Mouse (Mus musculus) MEL-GATA-1-ER (cell line): ENCODE results near the gene Mmp19.

Source experiments
- DNase-seq: peaks from one replicate; pipeline ENCODE4 v3.0.0-alpha.2; 2012; ENCODE audit warnings: low read depth; ENCODE audit errors: extremely low read depth

Gene Mmp19

DNA sequence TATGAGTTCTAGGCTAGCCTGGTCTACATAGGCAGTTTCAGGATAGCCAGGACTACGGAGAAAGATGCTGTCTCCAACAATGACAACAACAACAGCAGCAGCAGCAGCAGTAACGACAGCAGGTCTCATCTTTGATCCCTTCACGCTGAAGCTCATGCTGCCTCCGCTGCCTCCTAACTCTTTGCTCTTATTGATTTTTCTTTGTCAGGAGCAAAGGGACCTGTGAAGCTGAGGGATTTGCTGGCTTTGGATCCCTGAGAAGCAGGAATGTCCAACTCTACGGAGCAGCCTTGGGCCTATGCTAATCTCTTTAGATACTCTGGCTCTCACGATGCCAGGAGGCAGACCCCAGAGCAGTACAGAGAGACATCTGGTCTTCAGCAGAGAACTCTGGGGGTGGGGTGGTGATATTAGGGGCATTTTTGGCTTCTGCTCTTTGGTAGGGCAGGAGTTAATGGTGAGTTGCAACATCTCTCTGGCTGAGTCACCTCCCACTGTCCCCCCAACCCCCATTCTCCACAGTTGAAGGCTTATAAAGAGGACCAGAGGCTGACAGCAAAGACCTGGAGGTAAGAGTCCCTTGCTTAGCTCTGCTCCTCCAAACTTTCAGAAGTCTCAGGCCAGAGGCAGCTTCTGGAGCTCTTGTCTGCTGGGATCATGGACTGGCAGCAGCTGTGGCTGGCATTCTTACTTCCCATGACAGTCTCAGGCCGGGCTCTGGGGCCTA is at the start of gene Mmp19:
Mmp19 (plus strand) TSS at position 513 of the 727 bp plus-strand sequence.
- no peak for DNase-seq

DNA sequence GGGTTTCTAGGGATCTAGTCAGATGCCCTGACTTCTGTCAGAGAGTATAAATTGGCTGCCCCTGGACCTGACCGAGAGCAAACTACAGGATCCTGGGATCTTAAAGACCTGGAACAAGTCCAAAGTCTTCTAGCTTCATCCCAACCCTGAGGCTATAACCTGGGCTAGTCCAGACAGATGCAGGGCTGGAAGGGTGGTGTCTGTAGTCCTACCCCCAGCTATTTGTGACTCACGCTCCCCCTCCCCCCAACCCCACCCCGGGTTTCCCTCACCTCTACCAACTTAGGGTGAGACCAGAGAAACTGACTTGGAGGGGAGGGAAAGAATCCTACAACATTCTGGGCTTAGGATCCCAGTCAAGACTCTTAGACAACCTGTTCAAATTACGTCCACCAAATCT is 48.1 kb upstream of the Mmp19 start:
- DNase-seq = no peak

DNA sequence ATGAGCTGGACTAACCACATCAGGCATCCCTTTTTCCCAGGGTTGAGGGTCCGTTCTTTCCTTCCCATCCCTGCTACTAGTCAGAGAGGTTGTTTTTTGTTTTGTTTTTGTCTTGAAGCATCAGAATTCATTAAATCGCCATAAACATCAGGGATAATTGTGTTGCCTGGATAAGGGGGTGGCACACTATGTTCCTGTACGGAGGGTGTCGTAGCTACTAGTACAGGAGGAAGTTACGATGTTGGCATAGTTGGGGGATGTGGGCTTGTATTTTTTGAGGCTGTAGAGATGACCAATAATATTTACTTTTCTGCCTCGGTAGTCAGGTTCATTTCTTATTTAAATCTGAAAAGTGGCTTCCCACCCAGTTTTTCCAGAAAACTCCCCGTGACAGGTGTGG is 47.5 kb upstream of the Mmp19 start:
- no peak for DNase-seq

DNA sequence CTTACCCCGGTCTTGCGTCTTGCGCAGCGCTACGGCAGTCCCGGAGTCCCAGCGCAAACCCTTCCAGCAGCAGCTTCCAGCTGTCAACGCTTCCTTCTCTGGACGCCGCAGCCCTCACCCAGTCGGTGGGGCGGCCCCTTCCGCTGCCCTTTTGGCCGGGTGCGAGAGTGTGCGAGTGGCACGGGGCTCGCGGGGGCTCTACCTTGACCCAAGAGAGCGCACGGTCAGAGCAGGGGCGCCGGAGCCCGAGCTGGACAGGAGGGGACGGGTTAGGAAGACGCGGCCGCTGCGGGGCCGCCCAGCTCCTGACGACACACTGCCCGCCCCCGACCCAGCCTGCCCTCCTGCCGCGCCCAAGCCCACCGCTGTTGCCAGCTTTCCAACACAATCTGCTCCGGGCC is 46.9 kb upstream of the Mmp19 start:
- no peak for DNase-seq

DNA sequence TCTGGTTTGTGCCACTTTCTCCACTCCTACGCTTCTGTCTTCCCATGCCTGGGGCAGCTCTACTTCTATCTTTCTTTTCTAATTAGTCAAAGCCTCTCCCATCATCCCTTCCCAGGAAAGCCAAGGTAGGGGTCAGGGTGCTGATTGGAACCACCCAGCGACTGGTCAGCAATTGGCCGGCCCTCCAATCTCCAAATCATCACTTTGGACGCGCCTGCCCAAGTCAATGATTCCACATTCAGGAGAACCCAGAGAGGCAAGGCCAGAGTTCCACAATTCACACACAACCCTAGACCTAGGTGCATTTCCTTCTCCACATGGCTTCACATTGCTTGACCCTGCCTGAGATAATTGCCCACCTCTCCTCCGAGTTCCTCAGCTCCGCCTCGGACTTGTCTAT is 46.5 kb upstream of the Mmp19 start:
- no peak for DNase-seq

DNA sequence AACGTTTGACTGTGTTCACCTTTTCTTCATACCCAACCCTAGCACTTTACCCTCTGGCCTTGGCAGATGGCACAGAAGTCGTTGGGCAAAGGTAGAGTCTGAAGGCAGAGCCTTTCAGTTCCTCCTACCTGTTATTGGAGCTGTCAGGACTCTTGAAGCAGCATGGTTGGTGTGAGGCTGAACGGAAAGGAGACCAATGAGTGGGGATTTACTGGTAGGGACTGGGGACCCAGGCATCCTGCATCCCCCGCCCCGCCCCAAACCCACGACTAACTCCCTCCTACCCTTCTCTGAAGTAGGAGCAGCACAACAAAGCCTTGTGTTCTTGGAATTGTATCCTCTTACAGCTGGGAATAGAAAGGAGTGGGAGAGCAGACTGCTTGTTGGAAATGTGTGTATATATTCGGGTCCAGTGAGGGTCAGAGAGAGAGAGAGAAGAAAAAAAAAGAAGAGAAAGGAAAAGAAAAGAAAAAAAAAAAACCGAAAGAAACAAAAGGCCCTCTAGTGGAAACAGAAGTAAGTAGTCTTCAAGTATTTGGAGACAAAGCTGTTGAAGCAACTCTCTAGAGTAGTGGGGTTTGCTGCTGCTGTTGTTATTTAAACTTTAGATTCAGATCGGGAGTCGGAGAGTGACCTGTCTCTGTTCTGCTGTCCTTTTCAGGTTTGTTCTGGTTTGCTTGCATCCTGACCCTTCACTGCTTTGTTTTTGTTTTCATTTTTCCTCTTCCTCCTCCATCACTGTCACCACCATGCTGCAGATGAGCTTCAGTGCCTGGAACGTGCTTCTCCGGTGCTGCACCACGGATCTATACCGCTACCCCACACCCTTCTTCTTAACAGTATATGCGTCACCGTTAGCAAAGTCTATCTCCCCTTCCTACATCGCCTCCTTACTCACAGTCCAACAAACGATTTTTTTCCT is 45.8 kb upstream of the Mmp19 start, which contains the start of gene Dgka:
Dgka (minus strand) TSS at position 176 of the 922 bp plus-strand sequence.
- DNase-seq = peak; percentile 53

DNA sequence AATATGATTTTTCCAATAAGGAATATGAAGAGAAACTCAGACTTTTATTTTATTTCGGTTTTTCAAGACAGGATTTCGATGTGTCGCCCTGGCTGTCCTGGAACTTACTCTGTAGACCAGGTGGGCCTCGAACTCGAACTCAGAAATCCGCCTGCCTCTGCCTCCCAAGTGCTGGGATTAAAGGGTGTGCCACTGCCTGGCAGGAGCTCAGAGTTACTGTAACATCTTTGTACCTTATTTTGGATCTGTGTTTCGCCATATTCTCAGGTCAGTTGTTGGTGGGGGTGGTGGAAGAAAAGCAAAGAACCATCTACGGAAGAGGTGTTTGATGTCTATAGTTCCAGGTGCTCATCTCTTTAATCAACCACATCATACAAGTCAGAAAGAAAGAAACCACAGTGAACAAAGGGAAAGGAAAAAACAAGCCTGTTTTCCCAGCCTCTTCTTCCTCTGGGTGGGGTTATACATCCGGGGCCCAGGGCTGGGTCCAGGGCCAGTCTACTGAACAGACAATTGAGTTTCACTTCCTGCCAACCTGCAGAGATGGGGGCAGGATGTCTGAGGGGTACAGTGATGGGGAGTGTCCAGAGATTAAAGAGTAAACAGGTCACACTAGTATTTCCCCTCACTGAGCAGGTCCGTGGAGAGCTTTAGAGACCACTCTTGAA is 44.6 kb upstream of the Mmp19 start:
- DNase-seq = no peak

DNA sequence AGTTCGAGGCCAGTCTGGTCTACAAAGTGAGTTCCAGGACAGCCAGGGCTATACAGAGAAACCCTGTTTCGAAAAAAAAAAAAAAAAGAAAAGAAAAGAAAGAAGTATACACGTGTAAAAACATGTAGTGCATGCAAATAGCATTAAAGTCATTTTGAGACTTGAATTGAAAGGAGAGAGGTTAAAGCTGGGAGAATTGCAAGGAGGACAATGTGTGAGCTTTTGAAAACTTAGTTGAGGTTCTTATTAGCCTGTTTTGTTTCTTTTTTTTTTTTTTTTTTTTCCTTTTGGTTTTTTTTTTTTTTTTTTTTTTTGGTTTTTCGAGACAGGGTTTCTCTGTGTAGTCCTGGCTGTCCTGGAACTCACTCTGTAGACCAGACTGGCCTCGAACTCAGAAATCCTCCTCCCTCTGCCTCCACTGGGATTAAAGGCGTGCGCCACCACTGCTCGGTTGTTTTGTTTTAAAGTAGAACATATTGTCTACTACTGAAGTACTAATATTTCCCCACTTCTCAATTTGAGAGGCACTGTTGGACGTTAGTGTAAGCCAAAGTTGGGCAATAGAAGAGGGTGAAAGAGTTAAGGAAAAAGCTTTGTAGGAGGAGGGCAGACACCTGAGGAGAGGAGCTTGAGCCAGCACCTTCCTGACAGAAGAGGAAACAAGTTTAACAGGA is 43.6 kb upstream of the Mmp19 start:
- no peak for DNase-seq

DNA sequence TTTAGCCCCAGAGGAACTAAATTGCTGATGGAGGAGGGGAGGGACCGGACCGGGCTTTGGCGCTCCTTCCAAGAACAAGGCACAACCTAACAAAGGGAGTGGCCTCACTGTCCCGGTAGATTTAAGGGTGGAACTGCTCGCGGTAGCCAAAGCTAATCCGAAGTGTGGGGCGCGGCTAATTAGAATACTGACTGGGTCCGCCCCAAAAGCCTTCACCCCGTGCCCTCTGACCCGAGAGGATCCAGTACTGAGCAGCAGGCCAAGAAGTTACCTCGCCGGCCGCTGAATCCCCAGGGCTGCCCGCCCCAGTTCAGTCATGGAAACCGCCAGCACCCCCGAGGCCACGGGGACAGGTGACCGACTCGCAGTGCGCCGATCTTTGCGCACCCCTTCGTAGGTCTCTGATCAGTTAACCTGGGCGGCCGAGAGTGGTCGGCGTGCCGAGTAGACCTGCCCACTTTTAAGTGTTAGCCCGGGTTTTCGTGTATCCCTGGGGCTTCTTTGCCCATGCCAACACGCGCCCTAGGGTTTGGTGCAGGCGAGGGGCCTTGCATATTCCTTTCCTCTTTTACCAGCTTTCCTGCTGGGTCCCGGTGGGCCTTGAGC is 43.0 kb upstream of the Mmp19 start, which contains the start of gene Pym1:
Pym1 (plus strand) TSS at position 244 of the 606 bp plus-strand sequence.
- DNase-seq = peak; percentile 82

DNA sequence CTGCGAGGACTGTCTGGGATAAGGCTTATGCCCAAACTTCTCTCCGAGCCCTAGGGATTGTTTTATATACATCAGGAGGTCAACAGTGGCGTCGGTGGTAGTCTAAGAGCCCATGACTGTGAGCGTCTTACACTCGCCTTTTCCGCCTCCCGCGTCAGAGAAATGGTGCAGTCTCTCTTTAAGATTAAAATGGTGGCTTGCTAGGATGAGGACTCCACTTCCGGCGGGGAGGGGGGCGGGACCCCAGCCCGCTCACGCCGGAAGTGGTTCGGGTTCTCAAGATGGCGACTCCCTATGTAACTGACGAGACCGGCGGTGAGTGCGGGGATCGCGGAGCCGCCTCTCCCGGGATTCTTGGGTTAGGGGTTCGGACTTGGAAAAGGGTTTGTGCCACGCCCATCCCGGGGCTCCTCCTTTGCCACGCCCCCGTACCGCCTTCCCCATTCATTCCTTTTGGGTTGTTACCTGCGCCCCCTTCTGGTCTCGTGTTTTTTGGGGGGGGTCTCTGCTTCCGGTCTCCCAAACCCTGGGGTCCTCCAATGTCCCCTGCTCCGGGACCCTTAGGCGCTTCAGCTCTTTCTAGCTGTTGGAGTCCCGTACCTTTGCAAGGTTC is 42.4 kb upstream of the Mmp19 start:
- peak; percentile 83 for DNase-seq

DNA sequence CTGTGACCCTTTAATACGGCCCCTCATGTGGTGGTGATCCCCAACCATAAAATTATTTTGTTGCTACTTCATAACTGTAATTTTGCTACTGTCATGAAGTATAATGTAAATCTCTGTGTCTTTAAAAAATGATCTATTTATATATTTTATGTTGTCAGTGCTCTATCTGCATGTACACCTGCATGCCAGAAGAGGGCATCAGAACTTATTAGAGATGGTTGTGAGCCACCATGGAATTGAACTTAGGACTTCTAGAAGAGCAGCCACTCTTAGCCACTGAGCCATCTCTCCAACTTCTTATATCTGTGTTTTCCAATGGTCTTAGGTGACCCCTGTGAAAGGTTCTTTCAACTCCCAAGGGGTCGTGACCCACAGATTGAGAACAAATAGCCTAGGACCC is 17.8 kb upstream of the Mmp19 start:
- DNase-seq = no peak

DNA sequence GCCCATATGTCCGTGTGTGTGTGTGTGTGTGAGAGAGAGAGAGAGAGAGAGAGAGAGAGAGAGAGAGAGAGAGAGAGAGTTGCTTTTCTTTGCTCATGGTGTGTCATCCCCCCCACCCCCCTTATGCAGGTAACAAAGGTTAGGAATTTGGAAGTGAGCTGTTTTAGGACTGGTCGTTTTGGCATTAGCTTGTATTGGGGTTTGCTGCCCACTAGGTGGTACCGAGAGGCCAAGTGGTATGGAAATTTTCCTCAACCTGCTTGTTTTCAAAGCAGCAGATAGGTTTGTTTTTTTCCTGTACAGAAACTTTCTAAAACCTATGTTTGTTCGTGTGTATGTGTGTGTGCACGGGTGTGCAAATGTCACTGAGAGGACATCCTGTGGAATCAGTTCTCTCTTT is 17.0 kb upstream of the Mmp19 start:
- no peak for DNase-seq

DNA sequence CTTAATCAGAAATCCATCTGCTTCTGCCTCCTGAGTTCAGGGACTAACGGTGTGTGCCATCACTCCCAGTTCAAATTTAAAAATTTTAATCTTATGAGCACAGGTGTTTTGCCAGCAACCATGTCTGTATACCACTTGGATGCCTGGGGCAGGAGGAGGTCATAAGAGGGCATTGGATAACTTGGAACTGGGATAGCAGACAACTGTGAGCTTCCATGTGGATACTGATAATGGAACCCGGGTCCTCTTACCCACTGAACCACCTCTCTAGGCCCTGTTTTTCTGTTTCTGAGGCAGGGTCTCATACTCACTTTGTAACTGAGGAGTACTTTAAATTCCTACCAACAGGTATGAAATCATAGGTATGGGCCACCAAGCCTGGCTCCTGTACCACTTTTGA is 12.3 kb upstream of the Mmp19 start:
- no peak for DNase-seq

DNA sequence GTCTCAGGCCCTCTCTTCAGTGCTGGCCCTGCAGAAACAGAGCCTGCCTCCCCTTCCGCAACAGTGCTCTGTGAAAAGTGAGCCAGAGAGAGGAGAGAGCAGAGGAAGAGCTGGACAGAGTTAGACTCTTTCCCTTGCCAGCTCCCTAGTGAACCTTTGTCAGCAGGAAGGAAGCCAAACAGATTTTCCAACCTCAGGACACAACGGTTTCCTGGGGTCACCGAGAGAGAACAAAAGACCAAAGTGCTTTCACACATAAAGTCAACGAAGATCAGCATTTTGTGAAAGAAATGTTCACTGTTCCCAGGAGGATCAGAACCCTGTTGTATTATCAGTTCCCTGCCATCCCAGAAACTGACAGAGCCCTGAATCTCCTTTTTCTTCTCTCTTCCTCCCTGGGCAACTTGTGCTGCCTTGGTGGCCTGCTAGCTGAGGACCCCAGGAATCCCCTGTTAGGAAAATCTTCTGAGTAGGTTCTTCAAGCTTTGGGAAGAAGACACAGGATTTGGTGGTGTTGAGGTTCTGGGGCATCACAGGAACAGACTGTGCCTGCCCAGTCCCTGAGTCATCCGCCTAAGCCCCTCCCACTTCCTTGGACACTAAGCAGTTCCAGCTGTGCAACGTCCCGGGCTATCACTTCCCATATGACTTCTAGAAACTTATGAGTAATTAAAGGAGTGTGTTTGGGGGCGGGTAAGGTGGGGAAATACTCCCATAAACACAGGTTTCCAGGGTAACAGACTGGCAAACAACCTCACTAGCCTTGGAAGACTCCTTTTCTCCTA is 11.5 kb upstream of the Mmp19 start:
- peak; percentile 44 for DNase-seq

DNA sequence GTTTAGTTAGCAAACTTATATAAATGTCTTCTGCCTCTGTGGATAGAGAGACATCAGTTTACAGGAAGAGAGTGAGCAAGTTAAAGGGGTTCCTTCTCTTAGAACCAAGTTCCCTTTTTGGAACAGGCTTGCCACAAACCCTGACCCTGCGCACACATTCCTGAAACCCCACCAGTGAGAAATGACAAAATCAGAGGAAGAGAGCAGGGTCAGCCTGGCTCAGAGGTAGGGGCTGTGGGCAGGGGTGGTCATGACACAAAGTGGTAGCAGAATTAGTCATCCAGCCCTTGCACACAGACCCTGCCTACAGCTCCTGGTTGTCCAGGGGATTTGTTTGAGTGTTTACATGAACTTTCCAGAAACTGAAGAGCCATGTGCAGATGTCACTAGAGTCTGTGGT is 10.5 kb upstream of the Mmp19 start:
- DNase-seq = no peak

DNA sequence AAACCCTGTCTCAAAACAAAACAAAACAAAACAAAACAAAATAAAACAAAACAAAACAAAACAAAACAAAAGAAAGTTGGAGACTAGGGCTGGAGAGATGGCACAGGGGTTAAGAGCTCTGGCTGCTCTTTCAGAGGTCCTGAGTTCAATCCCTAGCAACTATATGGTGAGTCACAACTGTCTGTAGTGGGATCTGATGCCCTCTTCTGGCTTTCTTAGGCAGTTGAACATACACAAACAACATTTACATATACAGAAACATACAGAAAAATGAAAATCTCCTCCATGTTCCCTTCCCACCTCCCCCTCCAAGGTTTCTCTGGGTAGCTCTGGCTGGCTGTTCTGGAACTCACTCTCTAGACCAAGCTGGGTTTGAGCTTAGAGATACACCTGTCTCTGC is 1.3 kb downstream of the Mmp19 start:
- DNase-seq = no peak

DNA sequence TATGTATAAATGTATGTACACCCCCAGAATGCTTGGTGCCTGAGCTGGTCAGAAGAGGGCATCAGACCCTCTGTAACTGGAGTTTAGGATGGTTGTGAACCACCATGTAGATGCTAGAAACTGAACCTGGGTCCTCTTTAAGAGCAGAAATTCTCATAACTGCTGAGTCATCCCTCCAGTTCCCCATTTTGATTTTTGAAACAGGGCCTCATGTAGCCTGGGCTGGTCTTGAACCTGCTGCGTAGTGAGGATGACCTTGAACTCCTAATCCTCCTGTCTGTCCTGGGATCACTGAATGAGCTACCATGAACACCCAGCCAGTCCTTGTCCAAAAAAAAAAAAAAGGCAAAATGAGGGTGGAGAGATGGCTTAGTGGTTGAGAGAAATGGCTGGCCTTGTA is 2.5 kb downstream of the Mmp19 start:
- peak; percentile 52 for DNase-seq

DNA sequence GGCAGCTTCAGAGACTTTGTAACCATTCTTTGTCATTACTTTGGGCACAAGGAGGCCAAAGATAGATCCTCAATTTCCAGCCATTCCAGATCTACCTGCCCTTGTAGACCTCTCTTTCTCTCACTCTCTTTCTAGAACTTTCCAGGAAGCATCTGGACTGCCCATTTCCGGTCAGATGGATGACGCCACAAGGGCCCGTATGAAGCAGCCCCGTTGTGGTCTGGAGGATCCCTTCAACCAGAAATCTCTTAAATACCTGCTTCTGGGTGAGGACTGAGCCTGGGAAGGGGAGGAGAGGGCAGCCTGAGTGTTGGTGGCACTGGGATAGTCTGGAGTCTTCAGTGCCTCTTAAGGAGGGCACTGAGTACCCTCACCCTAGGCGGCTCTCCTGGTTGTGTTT is 3.7 kb downstream of the Mmp19 start:
- DNase-seq = no peak

DNA sequence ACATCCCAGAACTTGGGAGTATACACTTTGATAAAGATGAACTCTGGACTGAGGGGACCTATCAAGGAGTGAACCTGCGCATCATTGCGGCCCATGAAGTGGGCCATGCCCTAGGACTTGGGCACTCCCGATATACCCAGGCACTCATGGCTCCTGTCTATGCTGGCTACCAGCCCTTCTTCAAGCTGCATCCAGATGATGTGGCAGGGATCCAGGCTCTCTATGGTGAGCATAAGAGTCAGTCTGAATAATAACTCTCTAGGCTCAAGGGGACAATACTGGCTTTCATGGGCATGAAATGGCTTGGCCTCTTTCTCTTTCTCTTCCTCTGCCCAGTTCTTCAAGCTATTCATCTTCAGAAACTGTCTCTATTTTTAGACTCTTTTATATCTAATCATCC is 4.9 kb downstream of the Mmp19 start:
- no peak for DNase-seq

DNA sequence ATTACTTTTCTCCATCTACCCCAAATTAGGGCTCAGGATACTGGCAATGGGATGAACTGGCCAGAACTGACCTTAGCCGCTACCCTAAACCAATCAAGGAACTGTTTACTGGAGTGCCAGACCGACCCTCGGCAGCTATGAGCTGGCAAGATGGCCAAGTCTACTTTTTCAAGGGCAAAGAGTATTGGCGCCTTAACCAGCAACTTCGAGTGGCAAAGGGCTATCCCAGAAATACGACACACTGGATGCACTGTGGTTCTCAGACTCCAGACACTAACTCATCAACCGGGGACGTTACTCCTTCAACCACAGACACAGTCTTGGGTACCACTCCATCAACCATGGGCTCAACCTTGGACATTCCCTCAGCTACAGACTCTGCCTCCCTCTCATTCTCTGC is 8.0 kb downstream of the Mmp19 start:
- DNase-seq = no peak
